Mouse (Mus musculus) lung, embryonic 16.5 days (tissue): ENCODE measurements around the gene Gm49342. TPM values are rescaled to one million over a fixed set of nuclear protein-coding genes. Genes with fewer than 3 reads are reported as not detected.
"Not testable (repeated sequence)": the region's sequence is repeated elsewhere in the genome, so short reads cannot be mapped to it uniquely, and the experiment has no call there.

Experiments used
- ATAC-seq: fragments of 200-750 bp; cut with Nextera tagmentation; 2 replicates; pipeline ENCODE4 v1.8.0; 2017; ENCODE audit warnings: low read depth, mild to moderate bottlenecking, moderate library complexity
- H3K27ac ChIP-seq: fragments of 300-500 bp; sonication (generic); 2 replicates; pipeline ENCODE4 v1.5.1; 2014; ENCODE audit warnings: mild to moderate bottlenecking, control low read depth, low read length
- H3K27me3 ChIP-seq: fragments of 300-500 bp; sonication (generic); 2 replicates; pipeline ENCODE4 v1.6.1; 2014; ENCODE audit warnings: low read depth, low read length, mixed read lengths; ENCODE audit not compliant: control insufficient read depth, insufficient read depth
- H3K36me3 ChIP-seq: fragments of 300-500 bp; sonication (generic); 2 replicates; pipeline ENCODE4 v1.6.1; 2014; ENCODE audit warnings: low read length; ENCODE audit not compliant: control insufficient read depth, insufficient read depth
- H3K4me1 ChIP-seq: fragments of 300-500 bp; sonication (generic); replicated peaks from 2 replicates; pipeline ENCODE4 v1.6.1; 2014; ENCODE audit warnings: low read length, mixed read lengths; ENCODE audit not compliant: control insufficient read depth, insufficient read depth
- H3K4me2 ChIP-seq: fragments of 300-500 bp; sonication (generic); 2 replicates; pipeline ENCODE4 v1.6.1; 2014; ENCODE audit warnings: low read depth, low read length, control low read depth
- H3K4me3 ChIP-seq: fragments of 300-500 bp; sonication (generic); 2 replicates; pipeline ENCODE4 v1.5.1; 2014; ENCODE audit warnings: mild to moderate bottlenecking, low read length, control low read depth
- H3K9ac ChIP-seq: fragments of 300-500 bp; sonication (generic); 2 replicates; pipeline ENCODE4 v1.6.1; 2014; ENCODE audit warnings: low read length, control low read depth
- H3K9me3 ChIP-seq: fragments of 300-500 bp; sonication (generic); 2 replicates; pipeline ENCODE4 v1.6.1; 2016; ENCODE audit warnings: low read length; ENCODE audit not compliant: control insufficient read depth
- WGBS: fragments of 180-500 bp; shearing (Covaris S2); extraction: QIAGEN DNeasy Blood & Tissue Kit; methylation state at CpG from one replicate; pipeline ENCODE4 v1.1.7; 2014; 5-methylcytosine and 5-hydroxymethylcytosine counted together
- polyA plus RNA-seq: library from polyadenylated mRNA; unstranded; fragments of >200 nt; fragmentation: Nextera tagmentation; extraction: Ambion mirVana; gene quantifications from 2 replicates; pipeline ENCODE4 v1.2.1, GENCODE M21; 2015

Gm49342 gene
- polyA plus RNA-seq, 1 experiment from 2014 or later: not detected

GRCm38 (mm10) chr14:50955942-50956508, 11.7 kb downstream of the Gm49342 start, which contains the start of gene Pnp2:
Gene Pnp2, plus strand, starts transcription at chr14:50955992.
- peak within 1 kb of the TSS; percentile 35; the same call in 1 of the 2 replicates for H3K9ac ChIP-seq
- peak; percentile 89 for ATAC-seq

DNA sequence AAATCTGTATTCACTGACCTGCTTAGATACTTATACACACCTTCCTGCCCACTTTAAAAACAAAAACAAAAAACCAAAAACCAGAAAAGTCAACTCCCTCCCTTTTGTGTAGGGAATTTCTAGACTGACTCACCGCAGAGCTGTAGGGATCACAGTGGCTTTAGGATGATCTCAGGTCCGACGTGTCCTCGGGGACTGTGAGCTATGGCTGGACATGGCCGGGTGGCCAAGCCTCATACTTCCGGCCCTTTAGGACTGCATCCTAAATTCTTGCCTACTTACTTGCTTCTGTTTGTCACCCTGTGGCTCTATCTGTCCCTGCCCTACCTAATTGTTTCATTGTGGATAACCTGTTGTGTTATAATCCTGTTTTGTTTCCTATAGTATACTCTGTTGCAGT, 12.4 kb downstream of the Gm49342 start:
- not testable (repeated sequence) for H3K4me1 ChIP-seq, H3K4me3 ChIP-seq, H3K27me3 ChIP-seq, H3K9me3 ChIP-seq, ATAC-seq, H3K27ac ChIP-seq, H3K9ac ChIP-seq, H3K36me3 ChIP-seq
- peak overlapping the region; percentile 45; the same call in 1 of the 2 replicates for H3K4me2 ChIP-seq
- WGBS: 84% methylated on average over 6 of the region's 6 CpGs

More at GRCm38 (mm10) chr14:50955942-50956508, 11.7 kb downstream of the Gm49342 start, which contains the start of gene Pnp2:
- H3K9me3 ChIP-seq, H3K27ac ChIP-seq, H3K4me1 ChIP-seq, H3K36me3 ChIP-seq, H3K27me3 ChIP-seq: not testable (repeated sequence)
- 4% methylated on average over 19 of the region's 19 CpGs for WGBS
- Histone ChIP-seq H3K4me3 (peak within 1 kb of the TSS; percentile 27), H3K4me2 (peak within 1 kb of the TSS; percentile 45)

- not testable (repeated sequence) for H3K27me3 ChIP-seq, H3K27ac ChIP-seq, H3K9ac ChIP-seq, H3K9me3 ChIP-seq, H3K4me1 ChIP-seq, ATAC-seq, H3K36me3 ChIP-seq, H3K4me3 ChIP-seq, H3K4me2 ChIP-seq
- 54% methylated on average over 3 of the region's 3 CpGs for WGBS
Observed at GRCm38 (mm10) chr14:50957146-50957545, 12.8 kb downstream of the Gm49342 start.

DNA sequence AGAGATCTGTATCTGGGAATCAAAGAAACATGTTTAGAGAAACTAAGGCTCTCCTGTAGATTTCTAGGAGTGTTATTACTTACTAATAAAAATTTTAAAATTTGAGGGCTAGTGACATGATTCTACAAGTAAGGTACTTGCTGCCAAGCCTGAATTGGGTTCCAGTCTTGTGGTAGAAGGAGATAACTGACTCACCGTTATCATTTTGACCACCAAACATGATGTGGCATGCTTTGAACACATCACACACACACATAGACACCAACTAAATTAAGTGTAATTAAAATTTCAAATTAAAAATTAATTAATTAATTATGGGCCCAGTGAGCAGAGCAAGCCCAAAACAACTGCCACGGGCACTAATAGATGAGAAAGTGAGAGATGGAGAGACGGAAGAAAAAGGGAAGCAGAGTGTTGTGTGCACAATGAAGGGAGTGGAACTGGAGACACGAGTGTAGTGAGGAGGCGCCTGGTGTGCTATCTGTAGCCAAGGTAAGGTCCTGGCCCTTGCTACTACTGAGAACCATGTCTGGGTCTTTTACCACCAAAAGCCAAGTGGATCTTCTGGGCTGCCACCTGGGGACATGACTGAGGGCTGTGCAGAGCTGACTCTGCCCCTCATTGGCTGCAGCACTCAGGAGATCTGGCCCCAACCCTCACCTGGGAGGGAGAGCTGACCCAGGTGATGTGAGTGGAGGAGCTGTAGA, 14.1 kb downstream of the Gm49342 start:
- H3K36me3 ChIP-seq, H3K4me3 ChIP-seq, ATAC-seq, H3K27me3 ChIP-seq, H3K4me2 ChIP-seq, H3K4me1 ChIP-seq, H3K9ac ChIP-seq, H3K27ac ChIP-seq, H3K9me3 ChIP-seq: not testable (repeated sequence)
- WGBS: 84% methylated on average over 5 of the region's 5 CpGs

GRCm38 (mm10) chr14:50968216-50968980, 24.1 kb downstream of the Gm49342 start:
- H3K4me1 ChIP-seq: no peaks in the 10 kb centered on the region
- no peak for ATAC-seq
- H3K9ac ChIP-seq: no peak overlapping the region
- H3K36me3 ChIP-seq: no peaks in the 10 kb centered on the region
- no peak overlapping the region for H3K27ac ChIP-seq
- H3K9me3 ChIP-seq: no peaks in the 10 kb centered on the region
- no peak overlapping the region for H3K4me2 ChIP-seq
- WGBS: 85% methylated on average over 5 of the region's 5 CpGs
- no peak overlapping the region for H3K4me3 ChIP-seq
- H3K27me3 ChIP-seq: no peaks in the 10 kb centered on the region

DNA sequence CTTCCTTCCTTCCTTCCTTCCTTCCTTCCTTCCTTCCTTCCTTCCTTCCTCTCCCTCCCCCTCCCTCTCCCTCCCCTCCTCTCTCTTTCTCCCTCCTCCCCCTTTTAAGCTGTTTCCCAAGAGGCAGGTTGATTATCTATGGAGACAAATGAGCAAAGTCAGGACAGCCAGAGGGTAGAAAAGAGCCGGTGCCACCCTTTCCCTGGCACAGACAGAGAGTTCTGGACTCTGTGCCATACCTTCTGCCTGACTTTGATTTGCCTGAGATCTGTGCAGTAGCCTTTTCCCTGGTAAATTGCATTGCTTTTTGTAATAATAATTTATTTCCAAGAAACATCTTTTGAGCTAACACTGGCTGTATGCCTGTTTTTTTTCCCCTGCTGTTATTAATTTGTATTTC, 24.7 kb downstream of the Gm49342 start:
- Histone ChIP-seq H3K4me3 (no peak overlapping the region), H3K36me3 (no peaks in the 10 kb centered on the region), H3K9me3 (no peaks in the 10 kb centered on the region), H3K4me1 (no peaks in the 10 kb centered on the region), H3K27me3 (no peaks in the 10 kb centered on the region), H3K9ac (no peak overlapping the region), H3K4me2 (no peak overlapping the region), H3K27ac (no peak overlapping the region)
- ATAC-seq: no peak
- WGBS: 26% methylated on average over 1 of the region's 1 CpGs

- ATAC-seq: no peak
- no peak overlapping the region for H3K4me2 ChIP-seq
- H3K4me3 ChIP-seq: no peak overlapping the region
- no peaks in the 10 kb centered on the region for H3K36me3 ChIP-seq
- H3K9me3 ChIP-seq: no peaks in the 10 kb centered on the region
- 37% methylated on average over 12 of the region's 12 CpGs for WGBS
- H3K27ac ChIP-seq: no peak overlapping the region
- no peaks in the 10 kb centered on the region for H3K4me1 ChIP-seq
- no peak overlapping the region for H3K9ac ChIP-seq
- H3K27me3 ChIP-seq: no peaks in the 10 kb centered on the region
Observed at GRCm38 (mm10) chr14:50969558-50970544, 25.5 kb downstream of the Gm49342 start.

DNA sequence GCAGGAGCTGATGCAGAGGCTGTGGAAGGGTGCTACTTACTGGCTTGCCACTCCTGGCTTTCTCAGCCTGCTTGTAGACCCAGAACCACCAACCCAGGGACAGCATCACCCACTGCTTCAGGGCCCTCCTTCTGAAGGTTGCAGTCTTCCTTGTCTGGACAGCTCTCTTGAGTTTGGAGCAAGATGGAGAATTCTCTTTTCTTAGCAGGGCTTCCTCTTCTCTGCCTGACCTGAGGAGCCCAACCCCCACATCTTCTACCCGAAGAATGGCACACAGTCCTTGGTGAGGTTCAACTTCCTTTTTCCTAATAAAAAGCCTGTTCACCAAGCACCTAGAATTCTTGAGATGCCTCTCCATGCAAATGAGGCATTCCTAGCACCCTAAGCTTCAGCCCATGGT, 26.5 kb downstream of the Gm49342 start:
- Histone ChIP-seq H3K9ac (no peak overlapping the region), H3K36me3 (no peaks in the 10 kb centered on the region), H3K4me3 (no peak overlapping the region), H3K4me2 (no peak overlapping the region), H3K9me3 (no peaks in the 10 kb centered on the region), H3K27ac (no peak overlapping the region), H3K27me3 (no peaks in the 10 kb centered on the region), H3K4me1 (no peaks in the 10 kb centered on the region)
- WGBS: 41% methylated on average over 1 of the region's 1 CpGs
- ATAC-seq: no peak
